Mouse (Mus musculus) kidney, embryonic 14.5 days (tissue): ENCODE data around the gene Erich2. TPM values are rescaled to one million over a fixed set of nuclear protein-coding genes. Genes with fewer than 3 reads are reported as not detected.
A peak's percentile ranks its signal among the peaks of the same experiment; 100 is the strongest.

Experiments
- ATAC-seq: fragments of 200-750 bp; cut with Nextera tagmentation; 2 replicates; pipeline ENCODE4 v1.8.0; 2017; ENCODE audit warnings: moderate number of reproducible peaks, mild to moderate bottlenecking, moderate TSS enrichment, moderate library complexity; ENCODE audit not compliant: low FRiP score, low TSS enrichment
- H3K27ac ChIP-seq: fragments of 300-500 bp; sonication (generic); 2 replicates; pipeline ENCODE4 v1.5.1; 2014; ENCODE audit warnings: low read depth, mild to moderate bottlenecking, low read length, moderate library complexity, mixed read lengths
- H3K27me3 ChIP-seq: fragments of 300-500 bp; sonication (generic); 2 replicates; pipeline ENCODE4 v1.6.1; 2014; ENCODE audit warnings: mild to moderate bottlenecking, low read length; ENCODE audit not compliant: control insufficient read depth, insufficient read depth
- H3K36me3 ChIP-seq: fragments of 300-500 bp; sonication (generic); 2 replicates; pipeline ENCODE4 v1.6.1; 2014; ENCODE audit warnings: low read length, mixed read lengths; ENCODE audit not compliant: control insufficient read depth, insufficient read depth
- H3K4me1 ChIP-seq: fragments of 300-500 bp; sonication (generic); 2 replicates; pipeline ENCODE4 v1.6.1; 2014; ENCODE audit warnings: low read length, mixed read lengths; ENCODE audit not compliant: control insufficient read depth, insufficient read depth
- H3K4me2 ChIP-seq: fragments of 300-500 bp; sonication (generic); replicated peaks from 2 replicates; pipeline ENCODE4 v1.6.1; 2014; ENCODE audit warnings: low read depth, mild to moderate bottlenecking, low read length
- H3K4me3 ChIP-seq: fragments of 300-500 bp; sonication (generic); 2 replicates; pipeline ENCODE4 v1.5.1; 2014; ENCODE audit warnings: mild to moderate bottlenecking, low read length
- H3K9ac ChIP-seq: fragments of 300-500 bp; sonication (generic); 2 replicates; pipeline ENCODE4 v1.6.1; 2014; ENCODE audit warnings: low read depth, mild to moderate bottlenecking, low read length, moderate library complexity
- H3K9me3 ChIP-seq: fragments of 300-500 bp; sonication (generic); 2 replicates; pipeline ENCODE4 v1.6.1; 2016; ENCODE audit warnings: low read length; ENCODE audit not compliant: control insufficient read depth
- WGBS: fragments of 180-500 bp; shearing (Covaris S2); extraction: QIAGEN DNeasy Blood & Tissue Kit; methylation state at CpG from one replicate; pipeline ENCODE4 v1.1.7; 2014; 5-methylcytosine and 5-hydroxymethylcytosine counted together
- polyA plus RNA-seq: library from polyadenylated mRNA; unstranded; fragments of >200 nt; fragmentation: Nextera tagmentation; extraction: Ambion mirVana; gene quantifications from 2 replicates; pipeline ENCODE4 v1.2.1, GENCODE M21; 2014

The Erich2 gene
- polyA plus RNA-seq, 1 experiment from 2014 or later = 2.2 TPM

- ATAC-seq = peak; percentile 47; the same call in 1 of the 2 replicates
- Histone ChIP-seq H3K9me3 (no peaks in the 10 kb centered on the region), H3K27me3 (peaks cover 80% of the 10 kb centered on the region), H3K36me3 (no peaks in the 10 kb centered on the region), H3K4me3 (no peak overlapping the region), H3K9ac (no peak overlapping the region), H3K4me1 (peaks cover 48% of the 10 kb centered on the region), H3K4me2 (peak overlapping the region; percentile 68), H3K27ac (no peak overlapping the region)
- WGBS = 3% methylated on average over 30 of the region's 30 CpGs
Observed at GRCm38 (mm10) chr2:70565651-70566602, 57.3 kb downstream of the Erich2 start.

GRCm38 (mm10) chr2:70566603-70566981 is 58.0 kb downstream of the Erich2 start:
- H3K4me1 ChIP-seq = peaks cover 46% of the 10 kb centered on the region
- peak overlapping the region; percentile 68 for H3K4me2 ChIP-seq
- H3K27ac ChIP-seq = no peak overlapping the region
- peaks cover 73% of the 10 kb centered on the region for H3K27me3 ChIP-seq
- WGBS = 1% methylated on average over 18 of the region's 18 CpGs
- H3K9ac ChIP-seq = no peak overlapping the region
- H3K9me3 ChIP-seq = no peaks in the 10 kb centered on the region
- peak; percentile 16; the same call in 1 of the 2 replicates for ATAC-seq
- no peaks in the 10 kb centered on the region for H3K36me3 ChIP-seq
- H3K4me3 ChIP-seq = peak overlapping the region; percentile 1; the same call in 1 of the 2 replicates

GRCm38 (mm10) chr2:70567071-70567681 is 58.6 kb downstream of the Erich2 start:
- Histone ChIP-seq H3K27me3 (peaks cover 68% of the 10 kb centered on the region), H3K4me1 (peaks cover 40% of the 10 kb centered on the region), H3K27ac (no peak overlapping the region), H3K9ac (no peak overlapping the region), H3K9me3 (no peaks in the 10 kb centered on the region), H3K36me3 (no peaks in the 10 kb centered on the region), H3K4me3 (peak overlapping the region; percentile 35; the same call in 1 of the 2 replicates), H3K4me2 (peak overlapping the region; percentile 68)
- 5% methylated on average over 23 of the region's 23 CpGs for WGBS
- no peak; the same call in 1 of the 2 replicates for ATAC-seq

- peaks cover 63% of the 10 kb centered on the region for H3K27me3 ChIP-seq
- peak overlapping the region; percentile 35 for H3K4me3 ChIP-seq
- peaks cover 35% of the 10 kb centered on the region for H3K4me1 ChIP-seq
- no peak overlapping the region for H3K27ac ChIP-seq
- H3K9me3 ChIP-seq = no peaks in the 10 kb centered on the region
- no peak overlapping the region for H3K9ac ChIP-seq
- H3K36me3 ChIP-seq = no peaks in the 10 kb centered on the region
- 1% methylated on average over 12 of the region's 12 CpGs for WGBS
- no peak for ATAC-seq
- H3K4me2 ChIP-seq = peak overlapping the region; percentile 68
Observed at GRCm38 (mm10) chr2:70567682-70568077, 59.1 kb downstream of the Erich2 start.

DNA sequence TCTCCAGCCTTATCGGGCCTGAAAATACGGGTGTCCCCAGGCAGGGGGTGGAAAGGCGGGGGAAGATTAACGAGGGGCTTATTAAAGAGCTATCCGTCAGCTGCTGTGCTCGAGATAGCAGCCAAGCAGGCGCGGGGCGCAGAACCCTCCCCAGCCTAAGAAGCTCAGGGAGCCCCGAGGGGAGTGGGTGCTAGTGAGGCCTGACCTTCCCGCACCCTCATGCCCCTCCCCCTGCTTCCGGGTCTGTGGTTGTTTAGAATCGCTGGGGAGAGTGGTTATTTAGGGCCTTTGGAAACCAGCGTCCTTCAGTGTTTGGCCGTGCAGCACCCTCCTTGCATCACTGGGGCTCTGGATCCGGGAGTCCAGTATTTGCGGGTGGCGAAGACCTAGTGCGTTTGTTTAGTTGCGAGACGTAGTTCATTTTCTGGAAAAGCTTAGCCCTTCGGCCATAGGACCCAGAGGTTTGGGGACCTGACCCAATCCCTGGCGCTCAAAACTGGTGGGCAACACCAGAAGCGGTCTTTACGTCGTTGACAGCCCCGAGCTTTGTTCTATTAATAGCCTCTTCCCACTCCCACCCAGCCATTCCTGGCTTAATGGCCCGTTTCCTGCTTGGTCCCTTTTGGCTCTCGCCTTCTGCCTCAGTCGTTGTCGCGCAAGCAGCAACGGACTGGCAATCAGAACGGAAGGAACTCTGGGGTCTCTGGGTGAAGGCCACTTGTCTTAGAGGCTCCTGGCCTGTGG is 59.8 kb downstream of the Erich2 start:
- Histone ChIP-seq H3K9me3 (no peaks in the 10 kb centered on the region), H3K27ac (no peak overlapping the region), H3K36me3 (no peaks in the 10 kb centered on the region), H3K4me1 (peaks cover 29% of the 10 kb centered on the region), H3K4me3 (peak overlapping the region; percentile 35), H3K27me3 (peaks cover 56% of the 10 kb centered on the region), H3K9ac (no peak overlapping the region), H3K4me2 (peak overlapping the region; percentile 68)
- 1% methylated on average over 34 of the region's 34 CpGs for WGBS
- ATAC-seq = peak; percentile 50

- 70% methylated on average over 4 of the region's 4 CpGs for WGBS
- Histone ChIP-seq H3K27ac (no peak overlapping the region), H3K4me1 (peaks cover 17% of the 10 kb centered on the region), H3K4me2 (no peak overlapping the region), H3K9me3 (no peaks in the 10 kb centered on the region), H3K4me3 (no peak overlapping the region), H3K36me3 (no peaks in the 10 kb centered on the region), H3K9ac (no peak overlapping the region), H3K27me3 (peaks cover 27% of the 10 kb centered on the region)
- ATAC-seq = no peak
Observed at GRCm38 (mm10) chr2:70571698-70572097, 63.1 kb downstream of the Erich2 start.

DNA sequence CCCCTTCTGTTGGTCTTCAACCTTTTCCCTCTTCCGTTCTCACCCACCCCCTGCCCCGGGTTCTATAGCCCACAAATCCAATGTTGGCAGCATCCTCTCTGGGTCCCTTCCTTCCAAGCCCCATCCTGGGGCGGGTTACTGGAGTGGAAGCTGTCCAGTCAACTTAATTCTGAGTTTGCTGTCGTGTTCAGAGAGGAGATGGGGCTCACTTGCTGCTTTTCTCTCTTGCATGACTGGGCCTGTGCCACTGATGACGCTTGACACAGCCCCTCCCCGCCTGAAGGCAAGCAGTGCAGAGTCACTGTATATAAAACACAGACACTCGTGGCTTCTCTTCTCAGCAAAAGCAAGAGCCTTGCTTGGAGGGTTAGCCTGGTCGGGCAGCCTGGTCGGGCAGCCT is 63.6 kb downstream of the Erich2 start:
- ATAC-seq = no peak
- no peak overlapping the region for H3K9ac ChIP-seq

DNA sequence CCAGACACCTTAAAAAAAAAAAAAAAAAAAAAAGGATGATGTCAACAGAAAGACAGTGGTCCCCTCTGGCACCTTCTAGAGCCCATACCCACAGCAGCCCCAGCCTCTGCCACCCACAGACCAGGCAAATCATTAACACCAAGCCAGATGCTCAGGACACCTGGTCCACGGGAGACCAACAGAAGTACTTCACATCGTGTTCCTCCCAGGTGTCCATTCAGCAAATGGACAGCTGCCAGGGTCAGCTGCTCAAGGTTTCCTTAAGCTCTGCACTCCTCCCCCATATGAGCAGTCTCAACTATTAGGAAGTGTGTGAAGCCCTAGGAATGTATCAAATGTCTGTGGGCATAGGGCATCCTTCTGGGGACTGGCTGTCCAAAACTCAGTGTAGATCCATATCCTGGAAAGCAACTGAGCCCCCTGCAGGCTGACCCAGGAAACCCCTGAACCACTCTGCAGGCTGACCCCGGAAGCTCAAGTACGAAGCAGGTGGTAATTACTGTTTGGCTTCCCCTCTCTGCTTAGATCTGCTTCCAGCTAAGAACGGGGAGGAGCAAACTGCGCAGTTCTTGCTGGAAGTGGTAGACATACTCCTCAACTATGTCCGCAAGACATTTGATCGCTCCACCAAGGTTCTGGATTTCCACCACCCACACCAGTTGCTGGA is 65.1 kb downstream of the Erich2 start:
- no peaks in the 10 kb centered on the region for H3K4me1 ChIP-seq
- WGBS = 74% methylated on average over 8 of the region's 8 CpGs
- H3K9me3 ChIP-seq = no peaks in the 10 kb centered on the region
- peaks cover 15% of the 10 kb centered on the region for H3K27me3 ChIP-seq
- no peak overlapping the region for H3K4me3 ChIP-seq
- ATAC-seq = no peak
- no peak overlapping the region for H3K27ac ChIP-seq
- no peaks in the 10 kb centered on the region for H3K36me3 ChIP-seq
- H3K4me2 ChIP-seq = no peak overlapping the region
- no peak overlapping the region for H3K9ac ChIP-seq

More for the DNA sequence above, 63.6 kb downstream of the Erich2 start:
- no peak overlapping the region for H3K4me2 ChIP-seq
- H3K27ac ChIP-seq = no peak overlapping the region
- peaks cover 12% of the 10 kb centered on the region for H3K4me1 ChIP-seq
- 59% methylated on average over 9 of the region's 9 CpGs for WGBS
- peaks cover 22% of the 10 kb centered on the region for H3K27me3 ChIP-seq
- no peaks in the 10 kb centered on the region for H3K9me3 ChIP-seq
- no peak overlapping the region for H3K4me3 ChIP-seq
- no peaks in the 10 kb centered on the region for H3K36me3 ChIP-seq
